Mouse (Mus musculus) heart, adult 9 months (tissue): Measurements from ENCODE around the gene Pola2.

Source experiments
- DNase-seq, 2 experiments: peaks; one replicate each; pipeline ENCODE4 v3.0.0; 2022; ENCODE audit warnings: low spot score in 2 of 2

Pola2 gene

DNA sequence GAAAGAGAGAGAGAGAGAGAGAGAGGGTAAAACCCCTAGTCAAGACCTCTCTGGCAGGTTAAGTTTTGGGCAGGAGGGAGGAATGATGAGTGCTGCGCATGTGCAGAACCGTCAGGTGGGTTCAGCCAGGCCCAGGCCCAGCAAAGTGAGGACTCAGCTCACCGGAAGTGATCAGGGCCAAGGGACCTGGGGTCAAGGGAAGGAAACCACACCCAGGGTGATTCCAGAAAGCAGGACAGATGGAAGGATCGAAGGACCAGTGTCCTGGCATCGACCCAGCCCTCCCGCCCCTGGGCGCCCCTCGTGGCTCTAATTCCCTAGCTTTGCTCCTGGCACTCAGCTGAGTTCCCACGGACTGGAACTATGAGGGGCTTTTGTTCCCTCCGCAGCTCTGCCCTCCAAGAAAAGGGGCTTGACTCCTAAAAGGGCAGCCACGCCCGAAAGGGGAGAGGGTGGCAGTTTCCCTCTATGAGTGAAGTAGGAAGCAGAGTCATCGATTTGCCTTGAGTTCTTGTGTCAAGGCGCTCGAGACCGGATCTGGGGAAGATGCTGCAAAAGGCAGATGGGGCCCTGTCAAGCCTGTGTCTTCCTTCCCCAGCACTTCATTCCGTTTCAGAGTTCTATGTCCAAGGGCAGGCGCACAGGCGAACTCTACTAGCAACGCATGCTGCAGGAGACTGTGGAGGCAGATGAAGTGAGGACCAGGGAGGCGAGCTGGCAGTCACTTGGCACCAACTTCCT lies 26.7 kb downstream of the Pola2 start:
- no peak for DNase-seq

- no peak for DNase-seq
Observed at GRCm38 (mm10) chr19:5935691-5936090, 28.3 kb downstream of the Pola2 start.

GRCm38 (mm10) chr19:5935266-5935665 lies 28.7 kb downstream of the Pola2 start:
- peak; percentile 72 to 74 for DNase-seq

DNA sequence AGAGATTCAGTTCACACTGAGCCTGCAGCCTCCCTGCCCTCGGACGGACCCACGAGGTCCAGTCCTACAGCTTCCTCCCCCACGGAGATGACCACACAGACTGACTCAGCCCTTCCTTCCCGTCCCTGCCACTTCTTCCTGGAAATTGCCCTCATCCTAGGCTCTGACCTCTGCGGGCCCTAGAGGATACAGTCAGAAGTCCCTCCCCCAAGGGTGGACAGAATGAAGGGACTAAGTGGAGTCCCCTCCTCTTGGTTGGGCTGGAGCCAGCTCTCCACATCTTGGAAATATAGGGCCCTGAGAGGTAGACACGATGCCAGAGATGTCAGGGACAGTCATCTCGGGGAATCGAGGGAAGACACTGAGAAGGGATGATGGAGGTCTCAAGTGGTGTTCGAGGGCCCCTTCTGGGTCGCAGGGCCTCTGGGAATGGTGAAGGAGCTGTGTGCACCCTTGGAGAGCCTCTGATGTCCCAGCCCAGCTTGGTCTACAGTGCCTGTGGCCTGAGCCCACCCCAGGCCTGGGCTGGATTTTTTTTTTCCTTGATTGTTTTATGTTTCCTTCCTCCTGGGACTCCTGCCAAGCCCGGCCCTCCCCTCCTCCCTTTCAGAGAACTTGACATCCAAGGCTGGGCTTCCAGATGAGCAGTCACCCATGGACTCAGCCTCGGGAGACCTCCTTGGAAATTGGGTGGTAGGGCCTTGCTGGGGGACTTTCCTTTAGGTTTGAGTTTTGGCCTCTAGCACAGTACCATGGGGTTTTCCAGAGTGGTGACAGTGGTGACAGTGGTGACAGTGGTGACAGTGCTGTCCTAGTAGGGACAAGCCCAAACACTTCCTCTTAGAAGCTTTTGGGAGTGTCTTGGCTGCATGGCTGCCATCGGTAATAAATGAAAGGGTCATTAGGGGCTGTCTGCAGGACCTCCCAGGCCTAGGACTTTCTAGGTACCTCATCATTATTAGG lies 34.1 kb downstream of the Pola2 start:
- DNase-seq: peak; percentile 83

- no peak for DNase-seq
Observed at GRCm38 (mm10) chr19:5928546-5928945, 35.5 kb downstream of the Pola2 start.

GRCm38 (mm10) chr19:5928104-5928503 lies 35.9 kb downstream of the Pola2 start:
- no peak for DNase-seq

DNA sequence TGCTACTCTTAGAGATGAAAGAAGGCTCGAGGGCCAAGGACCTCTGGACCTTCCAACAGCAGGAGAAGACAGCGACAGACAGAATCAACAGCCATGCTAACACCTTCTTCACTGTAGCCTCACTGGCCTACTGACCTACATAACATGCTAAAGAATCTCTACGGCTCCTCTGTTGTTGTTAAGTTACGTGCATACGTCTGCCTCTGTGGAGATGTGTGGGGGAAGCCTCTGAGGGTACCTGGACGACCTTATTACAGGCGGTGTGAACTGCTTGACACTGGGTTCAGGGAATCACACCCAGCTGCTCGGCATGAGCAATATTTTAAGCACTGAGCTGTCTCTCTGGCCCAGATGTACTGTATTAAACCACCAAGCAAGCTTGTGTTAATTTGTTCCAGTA lies 36.5 kb downstream of the Pola2 start:
- no peak for DNase-seq

GRCm38 (mm10) chr19:5927026-5927425 lies 37.0 kb downstream of the Pola2 start:
- no peak for DNase-seq

GRCm38 (mm10) chr19:5925311-5925855 lies 38.6 kb downstream of the Pola2 start:
- no peak for DNase-seq

DNA sequence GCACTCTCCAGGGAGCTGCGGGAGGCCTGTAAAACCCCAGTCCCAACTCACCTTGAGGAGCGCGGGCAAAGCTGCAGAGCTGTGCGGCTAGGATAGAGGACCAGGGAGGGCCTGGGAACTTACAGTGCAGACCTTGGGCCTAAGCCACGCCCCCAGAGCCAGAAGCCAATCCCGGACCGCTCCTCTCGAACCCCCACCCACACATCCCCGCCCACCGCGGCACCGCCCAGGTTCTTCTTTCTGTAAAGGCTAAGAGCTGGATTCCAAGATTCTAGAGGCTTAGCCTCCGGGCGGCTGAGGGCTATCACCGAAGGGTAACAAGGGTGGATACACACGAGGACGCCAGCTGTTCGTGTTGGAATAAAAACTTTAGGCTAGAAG lies 39.3 kb downstream of the Pola2 start, which contains the start of gene Cdc42ep2:
Gene Cdc42ep2, minus strand, starts transcription at position 104 of the 381 bp plus-strand sequence.
- peak; percentile 96 to 97 for DNase-seq

- DNase-seq: peak; percentile 88 to 93
Observed at GRCm38 (mm10) chr19:5923990-5924712, 39.9 kb downstream of the Pola2 start.

DNA sequence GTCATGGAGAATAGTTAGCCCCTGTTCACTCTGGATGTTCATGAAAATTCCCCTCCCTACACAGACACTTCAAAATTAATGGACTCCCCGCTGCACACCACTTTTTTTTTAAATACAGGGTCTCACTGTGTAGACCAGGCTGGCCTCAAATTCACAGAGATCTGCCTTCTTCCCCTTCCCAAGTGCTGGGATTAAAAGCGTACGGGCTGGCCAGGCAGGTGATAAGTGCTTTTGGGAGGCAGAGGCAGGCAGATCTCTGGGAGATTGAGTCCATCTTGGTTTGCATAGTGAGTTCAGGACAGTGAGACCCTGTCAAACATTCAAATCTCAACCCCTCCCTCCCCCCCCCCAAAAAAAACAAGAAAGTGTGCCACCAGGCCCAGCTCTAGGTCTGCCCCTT lies 41.0 kb downstream of the Pola2 start:
- no peak for DNase-seq

- peak; percentile 77 to 83 for DNase-seq
Observed at GRCm38 (mm10) chr19:5922119-5922942, 41.7 kb downstream of the Pola2 start.

- DNase-seq: peak; percentile 50 to 63
Observed at GRCm38 (mm10) chr19:5921715-5922114, 42.3 kb downstream of the Pola2 start.

GRCm38 (mm10) chr19:5913007-5913719 lies 50.8 kb downstream of the Pola2 start, which contains the start of gene Dpf2:
Gene Dpf2 (minus strand): TSS chr19:5913010.
- DNase-seq: no peak

DNA sequence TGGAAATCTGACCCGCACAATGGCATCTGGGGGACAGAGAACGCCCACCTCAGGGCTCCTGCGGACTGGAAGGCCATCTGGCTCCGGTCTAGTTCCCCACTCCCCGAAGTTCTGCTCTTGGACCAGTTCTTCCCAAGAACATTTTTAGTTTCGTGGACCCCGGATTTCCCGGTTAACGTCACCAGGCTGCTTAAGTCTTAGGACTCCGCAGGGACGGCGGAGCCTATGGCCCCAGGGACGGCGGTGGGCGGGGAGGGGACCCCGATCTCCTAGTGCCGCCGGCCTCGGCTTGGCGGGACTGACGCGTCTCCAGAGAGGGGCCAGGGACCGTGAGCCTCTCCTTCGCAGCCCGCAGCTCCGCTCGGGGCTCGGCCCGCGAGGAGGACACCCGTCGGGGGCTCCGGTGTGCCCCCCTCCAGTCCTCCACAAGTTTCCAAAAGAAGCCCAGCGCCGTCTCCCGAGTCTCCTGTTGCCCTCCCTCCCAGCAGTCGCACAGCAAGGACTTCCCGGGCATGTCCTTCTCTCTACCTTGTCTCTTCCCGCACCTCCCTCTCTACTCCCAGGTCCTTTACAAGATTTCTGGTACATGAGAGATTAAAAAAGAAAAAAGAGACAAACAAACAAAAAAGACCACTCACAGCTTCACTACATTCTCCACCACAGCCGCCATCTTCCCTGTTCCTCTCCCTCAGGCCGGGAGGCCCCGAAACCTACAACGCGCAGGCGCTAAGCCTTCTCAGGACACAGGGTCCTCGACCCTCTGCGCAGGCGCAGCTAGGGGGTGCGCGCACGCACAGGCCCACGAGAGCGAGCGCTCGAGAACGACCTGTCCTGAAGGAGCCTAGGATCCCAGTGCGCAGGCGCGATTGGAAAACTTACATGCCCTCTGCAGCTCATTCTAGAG lies 51.6 kb downstream of the Pola2 start:
- DNase-seq: peak; percentile 99

DNA sequence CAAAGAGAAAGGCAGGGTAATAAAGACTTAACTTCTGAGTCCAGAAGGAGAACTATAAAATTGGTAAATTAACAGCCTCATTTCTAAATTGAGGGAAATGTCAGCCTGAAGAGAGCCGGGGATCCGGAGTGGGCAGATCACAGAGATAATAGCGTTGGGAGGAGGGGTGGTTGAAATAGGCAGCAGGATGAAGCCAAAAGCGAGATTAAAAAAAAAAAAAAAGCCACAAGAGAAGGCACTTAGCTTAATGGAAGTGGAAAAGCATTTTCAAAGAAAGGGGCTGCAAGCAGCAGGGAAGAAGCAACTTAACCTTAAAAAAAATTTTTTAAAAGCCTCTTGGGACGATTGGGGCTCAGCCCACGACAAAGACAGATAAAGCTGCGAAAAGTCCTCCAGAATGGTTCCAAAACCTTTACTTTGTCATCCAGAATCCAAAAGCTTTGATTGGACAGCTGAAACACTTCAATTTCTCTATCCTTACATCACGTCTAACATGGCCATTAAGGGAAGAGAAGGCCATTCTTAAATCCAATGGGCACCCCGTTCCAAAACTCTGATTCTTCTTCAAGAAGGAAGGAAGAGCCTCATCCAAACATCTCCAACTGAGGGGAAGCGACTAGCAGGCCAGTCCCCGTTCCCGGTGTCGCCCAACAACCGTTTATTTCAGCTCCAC lies 52.4 kb downstream of the Pola2 start:
- no peak for DNase-seq

- DNase-seq: no peak
Observed at GRCm38 (mm10) chr19:5910221-5910620, 53.8 kb downstream of the Pola2 start.
